Mouse (Mus musculus) spleen, adult 2 months (tissue): ENCODE data around the gene Nol3.

ENCODE experiments used
- CTCF ChIP-seq: fragments of 200-500 bp; IDR thresholded peaks from 2 replicates; pipeline ENCODE4 v1.5.1; 2011; ENCODE audit warnings: mild to moderate bottlenecking, inconsistent platforms; ENCODE audit not compliant: insufficient read depth, insufficient read length, insufficient replicate concordance; ENCODE audit errors: extremely low read depth
- POLR2A ChIP-seq: fragments of 200-500 bp; IDR thresholded peaks from 2 replicates; pipeline ENCODE4 v1.6.1; 2011; ENCODE audit warnings: low read depth, low read length, inconsistent platforms

DNA sequence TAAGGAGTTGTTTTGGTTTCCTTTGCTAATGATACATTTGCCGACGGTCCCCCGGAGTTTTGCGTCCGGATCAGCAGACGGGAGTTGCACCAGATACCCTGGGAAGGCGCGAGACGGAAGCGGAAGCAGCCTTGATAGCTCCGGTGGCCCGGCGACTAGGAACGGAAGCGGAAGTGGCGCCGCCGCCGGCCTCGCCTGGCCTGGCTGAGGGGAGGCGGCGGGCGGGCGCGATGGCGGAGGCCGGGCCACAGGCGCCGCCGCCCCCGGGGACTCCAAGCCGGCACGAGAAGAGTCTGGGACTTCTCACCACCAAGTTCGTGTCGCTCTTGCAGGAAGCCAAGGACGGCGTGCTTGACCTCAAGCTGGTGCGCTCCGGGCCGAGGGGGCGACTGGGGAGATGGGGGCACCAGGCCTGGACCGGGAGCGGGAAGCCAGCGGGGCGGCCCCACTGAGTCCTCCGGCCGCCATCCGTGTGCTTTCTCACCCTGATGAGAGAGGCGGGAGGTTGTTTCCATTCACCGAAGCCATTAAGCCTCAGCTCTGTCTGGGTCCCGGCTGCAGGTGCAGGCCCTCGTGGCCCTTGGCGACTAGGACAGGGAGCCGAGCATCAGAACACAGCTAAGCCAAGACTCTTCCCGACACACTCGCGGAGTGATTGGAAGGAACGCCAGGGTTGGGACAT lies 21.7 kb downstream of the Nol3 start, which contains the start of gene E2f4:
- no peak for TF ChIP-seq CTCF
- TF ChIP-seq POLR2A, result peak; percentile 44
